Mouse (Mus musculus) Patski (cell line): ENCODE measurements around the gene Heatr1. TPM values are rescaled to one million over a fixed set of nuclear protein-coding genes. Genes with fewer than 3 reads are reported as not detected.
"Not testable (repeated sequence)": the region's sequence is repeated elsewhere in the genome, so short reads cannot be mapped to it uniquely, and the experiment has no call there.

ENCODE experiments used
- ATAC-seq: fragments of 100-300 bp; one replicate; pipeline ENCODE4 v1.8.0; 2021
- CTCF ChIA-PET: fragments of 350-600 bp; sonication (Branson Sonifier 250); formaldehyde crosslinking; loops from one replicate; lab custom pipeline; 2022; ENCODE audit warnings: inconsistent platforms; lab: Charles Lee
- POLR2A ChIA-PET: fragments of 350-600 bp; sonication (Branson Sonifier 250); formaldehyde crosslinking; loops from one replicate; lab custom pipeline; 2022; ENCODE audit warnings: antibody characterized with exemption, inconsistent platforms; lab: Charles Lee
- DNase-seq: peaks from one replicate; pipeline ENCODE4 v3.0.0-alpha.2; 2011; ENCODE audit warnings: low read depth, low spot score
- H3K27me3 ChIP-seq: fragments of 371-371 bp; one replicate; pipeline ENCODE4 v1.5.1; 2021
- CTCF ChIP-seq: fragments of 100-300 bp; IDR thresholded peaks from one replicate; pipeline ENCODE4 v1.5.1; 2021
- in situ Hi-C: fragments of 300-500 bp; cut with MboI; formaldehyde crosslinking; loops from 3 replicates; pipeline ENCODE4 v1.11.1; 2018; ENCODE audit warnings: low pct_unique_long_range_greater_than_20kb, mixed read lengths
- polyA plus RNA-seq: library from polyadenylated mRNA; unstranded; gene quantifications from one replicate; pipeline ENCODE4 v1.2.3, GENCODE M21; 2021

The Heatr1 gene
- polyA plus RNA-seq, 1 experiment from 2014 or later: 24.6 TPM

GRCm38 (mm10) chr13:12442008-12442587 lies 47.3 kb downstream of the Heatr1 start:
- ChIA-PET POLR2A (interaction anchor here (0.7 kb wide), 1 partner anchor 170 kb away, joined by 4 read pairs; no protein-coding TSS in a partner anchor), CTCF (no interaction called here)
- no peaks in the 10 kb centered on the region for H3K27me3 ChIP-seq
- no peak for ATAC-seq
- no peak for TF ChIP-seq CTCF
- in situ Hi-C loops: no loop called here
- no peak for DNase-seq

GRCm38 (mm10) chr13:12453150-12453549 lies 58.3 kb downstream of the Heatr1 start:
- in situ Hi-C loops: no loop called here
- ATAC-seq: no peak
- no peaks in the 10 kb centered on the region for H3K27me3 ChIP-seq
- POLR2A ChIA-PET: no interaction called here
- no peak for DNase-seq
- no peak for TF ChIP-seq CTCF
- CTCF ChIA-PET: no interaction called here

- H3K27me3 ChIP-seq: no peaks in the 10 kb centered on the region
- in situ Hi-C loops: no loop called here
- DNase-seq (no peak), ATAC-seq (no peak)
- CTCF ChIA-PET: interaction anchor here (1.8 kb wide), 1 partner anchor 21 kb away, joined by 5 read pairs; no protein-coding TSS in a partner anchor
- TF ChIP-seq CTCF: no peak
- POLR2A ChIA-PET: interaction anchor here (0.5 to 1.0 kb wide), 2 partner anchors 58 to 112 kb away, joined by 3 read pairs; no protein-coding TSS in a partner anchor
These were observed 60.0 kb downstream of the Heatr1 start for GRCm38 (mm10) chr13:12454686-12455390.

- ATAC-seq (no peak), DNase-seq (no peak)
- no peak for TF ChIP-seq CTCF
- in situ Hi-C loops: no loop called here
- H3K27me3 ChIP-seq: no peaks in the 10 kb centered on the region
- POLR2A ChIA-PET: no interaction called here
- CTCF ChIA-PET: no interaction called here
These were observed 61.9 kb downstream of the Heatr1 start for GRCm38 (mm10) chr13:12456711-12457110.

GRCm38 (mm10) chr13:12460443-12460842 lies 65.6 kb downstream of the Heatr1 start:
- DNase-seq (no peak), ATAC-seq (peak; percentile 68)

GRCm38 (mm10) chr13:12460881-12461729 lies 66.3 kb downstream of the Heatr1 start:
- ChIA-PET POLR2A (no interaction called here), CTCF (interaction anchor here (2.9 kb wide), 1 partner anchor 12 kb away, joined by 12 read pairs; no protein-coding TSS in a partner anchor)
- H3K27me3 ChIP-seq: no peaks in the 10 kb centered on the region
- ATAC-seq (peak; percentile 94), DNase-seq (no peak)
- in situ Hi-C loops: no loop called here
- no peak for TF ChIP-seq CTCF

More at GRCm38 (mm10) chr13:12460443-12460842, 65.6 kb downstream of the Heatr1 start:
- ChIA-PET CTCF (no interaction called here), POLR2A (interaction anchor here (0.6 kb wide), 3 partner anchors 30 to 233 kb away, joined by 3 to 4 read pairs (median 4); no protein-coding TSS in a partner anchor)
- H3K27me3 ChIP-seq: no peaks in the 10 kb centered on the region
- in situ Hi-C loops: no loop called here
- no peak for TF ChIP-seq CTCF

- TF ChIP-seq CTCF: no peak
- ATAC-seq: peak; percentile 15
These were observed 66.9 kb downstream of the Heatr1 start for GRCm38 (mm10) chr13:12461730-12462119.

GRCm38 (mm10) chr13:12462623-12463022 lies 67.8 kb downstream of the Heatr1 start:
- POLR2A ChIA-PET: no interaction called here
- no peak for TF ChIP-seq CTCF
- no peak for DNase-seq
- in situ Hi-C loops: no loop called here
- CTCF ChIA-PET: interaction anchor here (2.9 kb wide), 1 partner anchor 11 kb away, joined by 12 read pairs; no protein-coding TSS in a partner anchor
- H3K27me3 ChIP-seq: no peaks in the 10 kb centered on the region
- ATAC-seq: no peak

More at GRCm38 (mm10) chr13:12461730-12462119, 66.9 kb downstream of the Heatr1 start:
- in situ Hi-C loops: no loop called here
- no peaks in the 10 kb centered on the region for H3K27me3 ChIP-seq
- POLR2A ChIA-PET: no interaction called here
- DNase-seq: no peak
- CTCF ChIA-PET: interaction anchor here (2.9 kb wide), 1 partner anchor 12 kb away, joined by 12 read pairs; no protein-coding TSS in a partner anchor

GRCm38 (mm10) chr13:12464159-12464558 lies 69.3 kb downstream of the Heatr1 start:
- DNase-seq, in situ Hi-C loops: not testable (repeated sequence)

GRCm38 (mm10) chr13:12464844-12465243 lies 70.0 kb downstream of the Heatr1 start, which contains the start of gene Lgals8:
TSS of gene Lgals8 (minus strand) at chr13:12464944.
- ChIA-PET POLR2A (interaction anchor here (0.9 kb wide), 1 partner anchor 29 kb away, joined by 3 read pairs; no protein-coding TSS in a partner anchor), CTCF (no interaction called here)
- DNase-seq (no peak), ATAC-seq (no peak)
- no peaks in the 10 kb centered on the region for H3K27me3 ChIP-seq
- in situ Hi-C loops: loop anchor here (5.0 kb wide), 1 partner anchor 212 kb away; no protein-coding TSS in a partner anchor
- no peak for TF ChIP-seq CTCF

More at GRCm38 (mm10) chr13:12464159-12464558, 69.3 kb downstream of the Heatr1 start:
- ChIA-PET CTCF (interaction anchor here (2.9 kb wide), 1 partner anchor 9 kb away, joined by 12 read pairs; no protein-coding TSS in a partner anchor), POLR2A (interaction anchor here (0.9 kb wide), 1 partner anchor 29 kb away, joined by 3 read pairs; no protein-coding TSS in a partner anchor)
- not testable (repeated sequence) for H3K27me3 ChIP-seq, ATAC-seq
